Mouse (Mus musculus): ENCODE measurements around the gene Ankrd49.

DNA sequence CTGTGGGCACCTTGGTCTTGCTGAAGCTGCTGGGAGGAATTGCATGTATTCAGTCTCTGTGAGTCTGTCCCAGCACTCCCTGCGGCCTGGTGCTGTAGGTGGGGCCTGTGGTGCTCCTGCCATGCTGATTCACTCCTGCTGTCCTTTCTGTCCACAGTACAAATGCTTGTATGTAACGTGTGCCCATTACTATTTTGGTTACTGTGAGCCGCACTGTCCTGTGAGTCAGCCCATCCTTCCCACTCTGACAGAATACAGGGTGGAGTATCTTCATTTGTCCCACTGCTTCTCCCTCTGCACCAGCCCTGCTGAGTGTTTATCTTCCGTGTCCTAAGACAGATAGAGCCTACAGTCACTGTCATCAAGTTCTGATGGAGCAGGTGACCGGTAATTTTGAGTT lies 25.5 kb upstream of the Ankrd49 start:
- TF ChIP-seq CTCF (IDR thresholded peaks at IDR 0.05; ENCODE audit: low read depth) = no peak
- no peak for TF ChIP-seq EP300 (IDR thresholded peaks at IDR 0.05; ENCODE audit: low read depth)

All from liver, postnatal 0 days (tissue).